Mouse (Mus musculus) left cerebral cortex, postnatal 4 days (tissue): ENCODE data around the gene Sppl2a. TPM values are rescaled to one million over a fixed set of nuclear protein-coding genes. Genes with fewer than 3 reads are reported as not detected.
A peak's percentile ranks its signal among the peaks of the same experiment; 100 is the strongest.
"Not testable (repeated sequence)": the region's sequence is repeated elsewhere in the genome, so short reads cannot be mapped to it uniquely, and the experiment has no call there.

Experiments used
- DNase-seq: peaks from one replicate; pipeline ENCODE4 v3.0.0-alpha.2; 2022
- intact Hi-C: fragments of 180-260 bp; cut with DNase I; formaldehyde crosslinking; loops from one replicate; pipeline ENCODE4 v1.15.1; 2025
- microRNA-seq: library from miRNA; unstranded; fragments of <30 nt; microRNA quantifications from one replicate; pipeline ENCODE4 v1.2.0, GENCODE M21; 2022
- total RNA-seq, 2 experiments: library from RNA; stranded (reverse); gene quantifications; 2 replicates each; pipeline ENCODE4 v1.2.3; 2021

The Sppl2a gene
- total RNA-seq, 2 experiments from 2014 or later = 31.6 to 32.4 TPM

DNA sequence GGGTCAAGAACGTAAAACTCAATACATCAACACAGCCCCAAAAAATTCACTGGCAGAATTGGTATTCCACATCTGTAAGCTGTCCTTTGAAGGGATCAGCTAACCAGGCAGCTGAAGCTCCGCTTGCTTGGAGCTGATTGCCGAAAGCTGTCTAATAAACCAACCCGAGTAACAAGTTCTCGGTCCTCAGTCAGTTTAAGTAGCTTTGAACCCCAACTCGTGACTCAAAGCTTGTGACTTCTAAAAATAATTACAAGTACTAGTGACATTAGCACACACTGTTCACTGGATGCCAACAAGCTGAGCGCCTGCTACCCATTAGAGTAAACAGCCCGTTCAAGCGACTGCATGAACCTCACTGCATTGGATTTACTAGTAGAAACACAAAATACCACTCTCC is 35.5 kb downstream of the Sppl2a start:
- intact Hi-C loops = no loop called here
- no peak for DNase-seq

DNA sequence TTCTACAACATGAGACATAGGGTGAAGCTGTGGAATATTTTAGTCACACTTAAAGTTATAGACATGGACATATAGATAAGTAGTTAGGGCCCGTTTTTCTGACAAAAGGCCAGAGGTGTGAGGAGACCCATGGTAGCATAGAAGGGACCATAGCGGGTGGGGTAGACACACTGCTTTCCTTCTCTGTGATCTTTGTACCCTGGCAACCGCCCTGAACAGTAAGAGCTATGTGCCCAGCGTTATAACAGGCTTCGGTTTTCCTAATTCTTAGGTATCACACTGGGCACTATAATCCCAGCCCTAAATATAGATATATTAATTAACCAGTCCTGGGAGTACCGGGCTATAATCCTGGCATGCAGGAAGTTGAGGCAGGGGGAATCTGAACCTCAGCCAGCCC is 36.1 kb downstream of the Sppl2a start:
- no peak for DNase-seq
- intact Hi-C loops = no loop called here

DNA sequence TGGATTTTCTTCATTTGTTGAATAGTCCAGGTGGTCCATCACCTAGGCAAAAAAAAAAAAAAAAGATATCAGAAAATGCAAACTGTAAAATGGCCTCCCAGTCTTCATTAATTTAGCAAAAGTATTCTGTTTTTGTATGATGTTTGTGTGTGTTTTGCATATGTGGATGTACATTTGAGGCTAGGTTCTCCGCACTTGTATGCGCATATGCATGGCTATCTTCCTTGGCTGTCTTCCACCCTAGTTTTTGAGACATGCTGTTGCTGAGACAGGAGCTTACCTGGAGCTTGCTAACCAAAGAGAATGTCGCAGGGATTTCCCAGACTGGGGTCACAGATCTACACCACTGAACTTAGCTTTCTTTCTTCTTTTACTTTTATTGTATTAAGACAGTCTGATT is 38.8 kb downstream of the Sppl2a start:
- no peak for DNase-seq
- intact Hi-C loops = no loop called here

DNA sequence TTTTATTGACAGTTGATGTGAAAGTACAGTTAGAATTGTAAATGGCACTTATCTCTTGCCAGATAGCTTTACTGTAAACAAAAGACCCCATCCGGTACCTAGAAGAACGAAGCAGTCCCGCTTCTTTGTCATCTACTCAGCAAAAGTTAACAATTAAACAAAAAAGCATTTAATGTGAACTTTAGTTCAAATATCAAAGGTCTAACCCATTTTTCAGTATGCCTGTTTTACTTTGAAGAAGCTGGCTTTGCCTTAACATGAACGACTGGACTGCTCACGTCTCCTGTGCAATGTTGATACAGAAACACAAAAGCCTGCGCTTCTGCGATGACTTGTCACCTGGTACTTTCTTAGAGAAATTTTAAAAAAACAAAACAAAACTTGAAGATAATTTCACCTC is 40.7 kb downstream of the Sppl2a start:
- intact Hi-C loops = no loop called here
- DNase-seq = no peak

DNA sequence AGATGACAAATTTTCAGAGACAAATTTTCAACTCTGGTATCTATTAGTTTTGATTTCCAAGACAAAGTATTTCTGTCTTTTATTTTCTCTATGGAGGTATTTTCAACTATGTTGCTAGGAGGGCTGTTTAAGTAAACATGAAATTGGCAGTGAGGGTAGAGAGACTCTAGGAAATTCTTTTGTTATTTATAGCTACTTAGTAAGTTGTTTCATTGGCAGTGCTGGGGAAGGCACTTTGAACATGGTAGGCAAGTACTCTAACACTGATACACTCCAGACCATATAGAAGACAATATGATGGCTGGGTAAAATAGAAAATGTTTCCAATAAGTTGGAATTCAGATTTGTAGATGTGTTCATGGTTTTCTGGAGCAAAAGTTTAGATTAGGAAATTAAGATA is 41.3 kb downstream of the Sppl2a start:
- DNase-seq = no peak
- intact Hi-C loops = no loop called here

DNA sequence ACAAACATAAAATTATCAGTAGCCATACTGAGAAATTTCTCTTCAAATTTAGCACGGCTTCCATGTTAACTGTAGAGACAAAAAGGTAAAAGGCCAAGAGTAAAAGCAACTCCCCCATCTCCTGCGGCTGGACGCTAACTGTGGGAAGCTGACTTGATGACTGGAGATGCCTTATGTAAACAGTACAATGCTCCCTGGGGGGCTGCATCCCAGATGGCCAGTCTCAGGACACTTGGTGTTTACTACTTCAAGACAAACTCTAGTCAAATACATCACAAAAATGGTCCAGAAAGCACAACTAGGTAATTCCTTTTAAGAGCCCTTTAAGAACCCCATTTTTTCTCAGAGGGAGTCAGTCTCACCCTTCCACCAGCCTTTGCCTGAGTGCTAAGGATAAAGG is 45.9 kb downstream of the Sppl2a start:
- intact Hi-C loops = no loop called here

DNA sequence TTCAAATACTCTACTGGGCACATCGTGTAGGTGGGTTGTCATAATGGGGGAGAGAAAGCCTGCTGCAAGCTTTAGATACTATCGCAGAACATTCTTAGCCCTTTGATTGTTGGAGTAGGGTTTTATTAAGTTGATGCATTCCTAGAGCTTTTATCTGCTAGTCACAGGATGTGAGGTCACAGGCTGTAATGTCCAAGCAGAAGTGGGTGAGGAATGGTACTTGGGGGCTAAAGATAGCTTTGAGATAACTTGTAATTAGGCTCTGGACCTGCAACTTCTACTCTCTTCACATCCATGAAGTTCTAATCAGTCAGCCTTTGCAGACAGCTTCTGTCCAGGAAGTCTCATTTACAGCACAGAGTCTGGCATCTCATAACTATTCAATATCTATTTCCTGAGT is 47.2 kb downstream of the Sppl2a start:
- DNase-seq = no peak
- intact Hi-C loops = no loop called here

More for the DNA sequence above, 45.9 kb downstream of the Sppl2a start:
- no peak for DNase-seq

DNA sequence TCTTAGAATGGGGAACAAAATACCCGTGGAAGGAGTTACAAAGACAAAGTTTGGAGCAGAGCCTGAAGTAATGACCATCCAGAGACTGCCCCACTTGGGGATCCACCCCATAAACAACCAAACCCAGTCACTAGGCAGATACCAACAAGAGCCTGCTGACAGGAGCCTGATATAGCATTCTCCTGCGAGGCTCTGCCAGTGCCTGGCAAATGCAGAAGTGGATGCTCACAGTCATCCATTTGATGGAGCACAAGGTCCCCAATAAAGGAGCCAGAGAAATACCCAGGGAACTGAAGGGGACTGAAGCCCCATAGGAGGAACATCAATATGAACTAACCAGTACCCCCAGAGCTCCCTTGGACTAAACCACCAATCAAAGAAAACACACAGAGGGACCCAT is 50.3 kb downstream of the Sppl2a start:
- DNase-seq, intact Hi-C loops: not testable (repeated sequence)

DNA sequence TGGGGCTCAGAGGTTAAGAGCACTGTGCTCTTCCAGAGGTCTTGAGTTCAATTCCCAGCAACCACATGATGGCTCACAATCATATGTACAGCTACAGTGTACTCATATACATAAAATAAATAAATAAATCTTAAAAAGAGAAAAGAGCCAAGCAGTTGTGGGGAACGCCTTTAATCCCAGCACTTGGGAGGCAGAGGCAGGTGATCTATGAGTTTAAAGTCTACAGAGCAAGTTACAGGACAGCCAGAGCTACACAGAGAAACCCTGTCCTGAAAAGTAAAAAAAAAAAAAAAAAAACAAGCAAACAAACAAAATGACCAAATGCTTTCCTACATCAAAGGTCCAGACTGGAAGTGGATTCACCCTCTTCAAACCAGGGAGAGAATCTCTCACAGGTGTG is 55.0 kb downstream of the Sppl2a start:
- DNase-seq = no peak
- intact Hi-C loops = no loop called here

DNA sequence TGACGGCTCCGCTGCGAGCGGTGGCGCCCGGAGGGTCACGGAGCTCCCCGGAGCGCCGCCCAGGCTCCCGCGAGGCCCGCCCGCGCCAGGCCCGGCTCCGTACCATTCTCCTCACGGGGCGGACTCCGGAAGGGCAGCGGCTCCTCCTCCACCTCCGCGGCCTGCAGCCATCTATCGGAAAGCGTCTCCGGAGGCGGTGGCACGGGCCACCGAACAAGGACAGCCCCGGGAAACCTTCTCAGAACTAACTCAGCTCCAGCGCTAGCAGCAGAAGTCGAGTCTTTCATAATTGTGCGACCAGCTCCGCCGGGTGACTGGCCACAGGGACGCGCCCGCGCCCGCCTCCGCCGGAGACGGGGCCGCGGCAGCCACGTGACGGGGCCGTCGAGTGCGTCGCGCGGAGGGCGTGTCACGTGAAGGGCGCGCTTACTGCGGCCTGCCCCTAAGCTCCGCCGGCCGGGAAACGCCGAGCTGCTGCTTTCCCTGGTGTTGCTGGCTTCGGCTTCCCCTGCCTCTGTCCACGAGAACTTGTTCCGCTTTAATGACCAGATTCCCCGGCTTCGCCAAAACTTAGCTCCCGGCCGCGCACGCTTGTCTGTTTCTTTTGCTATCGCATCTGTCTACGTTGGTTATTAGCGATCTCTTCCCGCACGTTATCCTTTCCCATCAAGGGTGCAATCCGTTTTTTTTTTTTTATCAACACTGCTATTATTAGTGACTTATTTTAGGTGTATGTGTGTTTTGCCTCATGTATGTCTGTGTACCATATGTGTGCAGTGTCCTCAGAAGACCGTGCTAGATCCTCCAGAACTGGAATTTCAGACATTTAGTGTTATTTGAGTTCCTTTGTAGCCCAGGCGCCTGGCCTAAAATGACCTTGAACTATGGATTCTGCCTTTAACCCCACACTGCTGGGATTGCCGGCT is 56.9 kb downstream of the Sppl2a start, which contains the start of gene Trpm7:
Trpm7 (minus strand) TSS at position 360 of the 926 bp plus-strand sequence.
- intact Hi-C loops = no loop called here
- DNase-seq = peak; percentile 93

DNA sequence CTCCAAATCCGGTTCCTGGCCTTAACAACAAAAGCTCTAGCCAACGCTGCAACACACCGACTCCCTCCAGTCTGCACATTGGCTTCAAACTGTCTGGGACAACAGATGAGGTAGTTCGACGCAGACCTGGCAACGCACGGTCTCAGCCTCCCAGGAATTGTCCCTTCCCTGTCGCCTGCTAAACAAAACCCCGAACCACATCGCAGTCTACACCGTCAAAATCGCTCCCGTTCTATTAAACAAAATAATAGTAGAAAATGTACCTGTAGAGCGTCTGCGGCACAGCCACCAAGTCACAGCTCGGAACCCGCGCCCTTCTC is 57.6 kb downstream of the Sppl2a start:
- DNase-seq = peak; percentile 12
- intact Hi-C loops = no loop called here

DNA sequence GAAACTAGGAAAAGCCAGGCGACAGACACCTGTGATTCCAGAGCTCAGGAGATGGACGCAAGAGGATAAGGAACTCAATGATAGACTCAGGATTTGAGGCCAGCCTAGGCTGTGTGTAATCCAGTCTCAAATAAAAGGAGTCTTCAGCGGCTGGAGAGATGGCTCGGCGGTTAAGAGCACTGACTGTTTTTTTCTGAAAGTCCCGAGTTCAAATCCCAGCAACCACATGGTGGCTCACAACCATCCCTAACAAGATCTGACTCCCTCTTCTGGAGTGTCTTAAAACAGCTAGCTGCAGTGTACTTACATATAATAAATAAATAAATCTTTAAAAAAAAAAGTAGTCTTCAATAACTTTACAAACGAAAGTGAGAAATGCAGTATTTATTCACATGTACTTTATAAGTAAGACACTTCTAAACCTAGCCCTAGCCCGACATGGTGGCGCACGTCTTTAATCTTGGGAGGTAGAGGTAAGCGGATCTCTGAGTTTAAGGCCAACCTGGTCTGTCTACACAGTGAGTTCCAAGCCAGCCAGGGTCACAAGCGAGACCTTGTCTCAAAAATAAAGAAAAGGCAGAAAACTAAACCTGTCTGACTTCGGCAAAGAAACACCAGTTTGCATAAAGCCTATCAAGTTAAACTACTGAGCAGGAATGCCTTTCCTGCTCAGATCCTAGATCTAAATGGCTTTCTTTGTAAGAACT is 58.1 kb downstream of the Sppl2a start:
- intact Hi-C loops = no loop called here
- DNase-seq = no peak

DNA sequence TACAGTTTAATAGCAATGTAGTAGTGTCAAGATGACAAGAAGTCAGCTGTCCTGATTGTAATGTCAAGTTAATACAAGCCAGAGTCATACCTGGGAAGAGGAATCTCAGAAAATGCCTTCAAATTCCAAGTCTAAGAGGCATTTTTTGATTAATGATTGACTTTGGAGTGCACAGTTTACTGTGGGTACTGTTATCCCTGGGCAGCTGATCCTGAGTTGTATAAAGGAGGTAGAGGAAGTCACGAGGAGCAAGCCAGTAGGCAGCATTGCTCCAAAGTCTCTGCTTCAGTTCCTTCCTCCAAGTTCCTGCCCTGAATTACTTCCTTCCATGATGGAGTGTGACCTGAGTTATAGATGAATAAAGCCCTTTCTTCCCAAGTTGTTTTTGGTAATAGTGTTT is 66.7 kb downstream of the Sppl2a start:
- intact Hi-C loops = no loop called here
- DNase-seq = no peak

DNA sequence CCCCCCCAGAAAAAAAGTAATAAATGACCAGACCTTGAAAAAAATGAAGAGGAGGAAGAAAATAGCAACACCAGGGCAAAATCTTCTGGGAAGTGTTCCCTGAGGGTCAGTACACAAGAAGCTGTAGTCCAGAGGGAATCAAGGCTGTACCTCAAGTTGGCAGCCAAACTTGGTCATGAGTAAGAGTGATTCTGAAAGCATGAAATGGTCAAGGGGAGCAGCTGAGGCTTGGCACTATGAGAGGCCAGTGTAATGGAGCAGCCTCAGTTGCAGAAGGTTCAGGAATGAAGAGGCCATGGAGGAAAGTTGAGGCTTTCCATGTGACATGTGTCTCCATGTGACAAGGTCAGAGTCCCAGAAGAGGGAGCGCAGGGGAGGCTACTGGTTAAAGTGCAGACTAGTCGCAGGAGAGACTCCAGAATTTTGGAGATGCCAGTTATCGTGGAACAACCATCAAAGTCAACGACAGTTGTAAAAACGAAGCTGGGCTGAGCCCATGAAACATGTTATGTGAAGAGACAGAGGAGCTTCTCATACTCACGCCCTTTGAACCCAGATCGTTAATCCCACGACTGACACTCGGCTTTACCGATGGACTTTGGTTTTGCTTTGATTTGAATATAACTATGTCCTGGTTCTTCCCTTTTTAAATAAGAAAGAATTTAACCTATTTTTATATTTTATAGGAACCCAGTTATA is 67.4 kb downstream of the Sppl2a start:
- no peak for DNase-seq
- intact Hi-C loops = no loop called here

DNA sequence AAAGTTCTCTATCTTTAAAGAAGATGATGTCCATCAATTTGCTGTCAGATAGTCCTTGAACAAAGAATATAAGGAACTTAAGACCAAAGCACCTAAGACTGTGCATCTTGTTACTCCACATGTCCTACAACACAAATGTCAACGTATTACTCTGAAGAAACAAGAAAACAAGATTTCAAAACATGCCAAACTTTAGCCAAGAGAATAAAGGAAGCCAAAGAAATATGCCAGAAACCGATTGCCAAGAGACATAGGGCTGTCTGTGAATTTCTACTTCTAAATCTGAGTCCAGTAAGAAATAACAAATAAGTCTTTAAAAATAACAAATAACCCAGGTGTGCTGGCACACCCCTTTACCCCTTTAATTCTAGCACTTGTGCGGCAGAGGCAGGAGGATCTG is 68.0 kb downstream of the Sppl2a start:
- no peak for DNase-seq
- intact Hi-C loops = no loop called here

DNA sequence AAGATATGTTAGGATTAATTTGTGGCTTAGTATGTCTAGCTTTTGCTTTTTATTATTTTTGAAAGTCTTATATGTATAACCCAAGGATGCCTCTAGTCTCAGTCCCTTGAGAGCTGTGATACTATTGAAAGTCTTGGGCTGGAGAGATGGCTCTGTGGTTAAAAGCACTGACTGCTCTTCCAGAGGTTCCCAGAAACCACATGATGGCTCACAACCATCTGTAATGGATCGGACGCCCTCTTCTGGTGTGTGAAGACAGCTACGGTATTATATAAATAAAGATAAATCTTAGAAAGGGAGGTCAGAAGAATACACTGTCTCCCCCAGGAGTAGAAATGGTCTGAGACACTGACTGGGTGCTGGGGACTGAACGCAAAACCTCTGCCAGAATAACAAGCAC is 88.3 kb downstream of the Sppl2a start:
- intact Hi-C loops = no loop called here
- DNase-seq = no peak

Small RNAs within 50 kb of the gene (microRNA-seq; reads per million reads assigned to microRNA genes)
- 1.8 reads per million for gene Mir3473g

Other genes with a start within 250 kb of the Sppl2a start
- gene Usp8, start 225.9 kb downstream of the Sppl2a start, total RNA-seq = 10 to 100 TPM; 28.0 to 28.2 TPM
- not detected for gene Usp50, start 149.8 kb downstream of the Sppl2a start, total RNA-seq
- 10 to 100 TPM; 44.2 to 46.5 TPM for gene Trpm7, start 57.0 kb downstream of the Sppl2a start, total RNA-seq
- 10 to 100 TPM; 17.0 to 20.3 TPM for gene Ap4e1, start 75.5 kb upstream of the Sppl2a start, total RNA-seq
- 10 to 100 TPM; 17.7 TPM for gene Blvra, start 137.4 kb upstream of the Sppl2a start, total RNA-seq
- 1 to 10 TPM; 8.7 to 9.8 TPM for gene Ncaph, start 200.7 kb upstream of the Sppl2a start, total RNA-seq
- 10 to 100 TPM; 16.4 to 18.2 TPM for gene Itpripl1, start 210.2 kb upstream of the Sppl2a start, total RNA-seq